Mouse (Mus musculus): Measurements from ENCODE around the gene 4632433K11Rik.
"Not testable (repeated sequence)": the region's sequence is repeated elsewhere in the genome, so short reads cannot be mapped to it uniquely, and the experiment has no call there.

The 4632433K11Rik gene

GRCm38 (mm10) chr7:5053456-5054179 is 19.7 kb downstream of the 4632433K11Rik start:
- ATAC-seq (ENCODE audit: insufficient number of reproducible peaks, low FRiP score, low TSS enrichment), result no peak

- ATAC-seq (ENCODE audit: insufficient number of reproducible peaks, low FRiP score, low TSS enrichment), result no peak
Observed at GRCm38 (mm10) chr7:5056651-5057263, 22.8 kb downstream of the 4632433K11Rik start.

- no peak for ATAC-seq (ENCODE audit: insufficient number of reproducible peaks, low FRiP score, low TSS enrichment)
Observed at GRCm38 (mm10) chr7:5057381-5057780, 23.5 kb downstream of the 4632433K11Rik start.

- no peak for ATAC-seq (ENCODE audit: insufficient number of reproducible peaks, low FRiP score, low TSS enrichment)
Observed at GRCm38 (mm10) chr7:5057804-5058203, 23.9 kb downstream of the 4632433K11Rik start.

- ATAC-seq (ENCODE audit: insufficient number of reproducible peaks, low FRiP score, low TSS enrichment), result no peak
Observed at GRCm38 (mm10) chr7:5058631-5059030, 24.7 kb downstream of the 4632433K11Rik start.

GRCm38 (mm10) chr7:5059421-5059820 is 25.5 kb downstream of the 4632433K11Rik start:
- no peak for ATAC-seq (ENCODE audit: insufficient number of reproducible peaks, low FRiP score, low TSS enrichment)

- ATAC-seq (ENCODE audit: insufficient number of reproducible peaks, low FRiP score, low TSS enrichment), result peak; percentile 38; the same call in 1 of the 2 replicates
Observed at GRCm38 (mm10) chr7:5060239-5060731, 26.4 kb downstream of the 4632433K11Rik start.

GRCm38 (mm10) chr7:5060944-5061773 is 27.2 kb downstream of the 4632433K11Rik start:
- ATAC-seq (ENCODE audit: insufficient number of reproducible peaks, low FRiP score, low TSS enrichment), result peak; percentile 65

GRCm38 (mm10) chr7:5061774-5062359 is 27.9 kb downstream of the 4632433K11Rik start, which contains the start of gene U2af2:
Gene U2af2, plus strand, starts transcription at chr7:5062143.
- peak; percentile 19; the same call in 1 of the 2 replicates for ATAC-seq (ENCODE audit: insufficient number of reproducible peaks, low FRiP score, low TSS enrichment)

- no peak for ATAC-seq (ENCODE audit: insufficient number of reproducible peaks, low FRiP score, low TSS enrichment)
Observed at GRCm38 (mm10) chr7:5062360-5063001, 28.6 kb downstream of the 4632433K11Rik start.

GRCm38 (mm10) chr7:5064886-5065285 is 31.0 kb downstream of the 4632433K11Rik start:
- no peak for ATAC-seq (ENCODE audit: insufficient number of reproducible peaks, low FRiP score, low TSS enrichment)

GRCm38 (mm10) chr7:5073586-5073985 is 39.7 kb downstream of the 4632433K11Rik start:
- no peak for ATAC-seq (ENCODE audit: insufficient number of reproducible peaks, low FRiP score, low TSS enrichment)

- no peak for ATAC-seq (ENCODE audit: insufficient number of reproducible peaks, low FRiP score, low TSS enrichment)
Observed at GRCm38 (mm10) chr7:5074984-5075383, 41.1 kb downstream of the 4632433K11Rik start.

GRCm38 (mm10) chr7:5076931-5077330 is 43.0 kb downstream of the 4632433K11Rik start:
- no peak for ATAC-seq (ENCODE audit: insufficient number of reproducible peaks, low FRiP score, low TSS enrichment)

GRCm38 (mm10) chr7:5079365-5080009 is 45.6 kb downstream of the 4632433K11Rik start:
- not testable (repeated sequence) for ATAC-seq (ENCODE audit: insufficient number of reproducible peaks, low FRiP score, low TSS enrichment)

- ATAC-seq (ENCODE audit: insufficient number of reproducible peaks, low FRiP score, low TSS enrichment), result peak; percentile 97
Observed at GRCm38 (mm10) chr7:5080010-5080751, 46.3 kb downstream of the 4632433K11Rik start, which contains the start of gene Epn1. Gene Epn1, plus strand, starts transcription at chr7:5080235.

- no peak for ATAC-seq (ENCODE audit: insufficient number of reproducible peaks, low FRiP score, low TSS enrichment)
Observed at GRCm38 (mm10) chr7:5080815-5081214, 46.9 kb downstream of the 4632433K11Rik start.

- ATAC-seq (ENCODE audit: insufficient number of reproducible peaks, low FRiP score, low TSS enrichment), result no peak
Observed at GRCm38 (mm10) chr7:5081241-5081640, 47.3 kb downstream of the 4632433K11Rik start.

- ATAC-seq (ENCODE audit: insufficient number of reproducible peaks, low FRiP score, low TSS enrichment), result no peak
Observed at GRCm38 (mm10) chr7:5081939-5082338, 48.0 kb downstream of the 4632433K11Rik start.

Data from cerebellum, adult (tissue).